ENCODE assay signal across 11 mouse cellular contexts in genomic region chr11:43484057-43484456, GRCm38 (mm10). TPM values are rescaled to one million over a fixed set of nuclear protein-coding genes. Genes with fewer than 3 reads are reported as not detected.
A peak's percentile ranks its signal among the peaks of the same experiment; 100 is the strongest.
DNase-seq lines count a peak whose midpoint lies in the region; ATAC-seq and TF ChIP-seq lines count a peak whose summit lies in the region.
"Had no signal": no experiment of that assay in that cellular context is flagged by ENCODE, and none has a peak within 500 bp of the region (broad histone marks: within the 10 kb centered on the region; RNA-seq: fewer than 3 reads in every experiment).

No protein-coding gene starts in this region.

- WGBS in hindbrain, embryonic 10.5 days = 78% methylated on average over 4 of the region's 4 CpGs
- WGBS in hindbrain, embryonic 11.5 days = 87% methylated on average over 4 of the region's 4 CpGs
- WGBS in lung, postnatal 0 days = 55% methylated on average over 4 of the region's 4 CpGs
- 76% methylated on average over 4 of the region's 4 CpGs for WGBS in heart, embryonic 14.5 days
- 61% methylated on average over 4 of the region's 4 CpGs for WGBS in small intestine, adult 2 months

- no peak for DNase-seq in hindbrain, embryonic 10.5 days (ENCODE audit: low spot score)
- DNase-seq in hindbrain, embryonic 11.5 days (ENCODE audit: low spot score) = no peak
- DNase-seq in lung, postnatal 10 days = peak; percentile 63
- no peak for DNase-seq in lung, postnatal 0 days (ENCODE audit: low spot score)
- DNase-seq: cerebellum, postnatal 36 days; liver, embryonic 13.5 days had no signal

- peaks cover 28% of the 10 kb centered on the region for H3K4me1 ChIP-seq in hindbrain, embryonic 10.5 days (replicated peaks)
- no peaks in the 10 kb centered on the region for H3K4me1 ChIP-seq in hindbrain, embryonic 11.5 days (replicated peaks; ENCODE audit: control insufficient read depth, insufficient read depth, low read length)
- peaks cover 8% of the 10 kb centered on the region; the same call in 1 of the 2 replicates for H3K4me1 ChIP-seq in lung, postnatal 0 days (ENCODE audit: insufficient read depth, low read depth, low read length)
- peaks cover 21 to 43% of the 10 kb centered on the region in 2 experiments for H3K4me1 ChIP-seq in heart, embryonic 14.5 days (ENCODE audit: control insufficient read depth in 2 of 2, insufficient read depth in 2 of 2, low read length in 2 of 2)
- no peaks in the 10 kb centered on the region for H3K4me1 ChIP-seq in small intestine, adult 2 months (ENCODE audit: control insufficient read depth, insufficient read depth, insufficient read length, low read length)

- no peak overlapping the region; the same call in 1 of the 2 replicates for H3K4me2 ChIP-seq in hindbrain, embryonic 11.5 days (replicated peaks; ENCODE audit: low read depth, low read length)
- no peak overlapping the region for H3K4me2 ChIP-seq in lung, postnatal 0 days (replicated peaks; ENCODE audit: low read depth, low read length)
- no peak overlapping the region for H3K4me2 ChIP-seq in heart, embryonic 14.5 days (ENCODE audit: low read length)
- H3K4me2 ChIP-seq: liver, embryonic 13.5 days had no signal

- H3K4me3 ChIP-seq in hindbrain, embryonic 10.5 days = no peak overlapping the region
- H3K4me3 ChIP-seq in hindbrain, embryonic 11.5 days (ENCODE audit: low read depth, low read length) = no peak overlapping the region
- no peak overlapping the region for H3K4me3 ChIP-seq in lung, postnatal 0 days (ENCODE audit: low read depth, low read length)
- H3K4me3 ChIP-seq in heart, embryonic 14.5 days (ENCODE audit: control insufficient read depth in 1 of 2, insufficient read depth in 1 of 2, low read depth in 1 of 2, low read length in 2 of 2) = no peak overlapping the region
- H3K4me3 ChIP-seq in small intestine, adult 2 months (ENCODE audit: low read depth, low read length) = no peak overlapping the region
- H3K4me3 ChIP-seq: liver, embryonic 13.5 days; myocyte had no signal

- H3K27me3 ChIP-seq in hindbrain, embryonic 10.5 days (ENCODE audit: insufficient read depth, poor library complexity, severe bottlenecking) = 0 out of 2 replicates have a peak, but pooled peaks cover 3% of the 10 kb centered on the region
- H3K27me3 ChIP-seq in hindbrain, embryonic 11.5 days (ENCODE audit: control insufficient read depth, insufficient read depth, low read length) = no peaks in the 10 kb centered on the region
- H3K27me3 ChIP-seq in lung, postnatal 0 days (replicated peaks; ENCODE audit: insufficient read depth, low read length) = no peaks in the 10 kb centered on the region
- no peaks in the 10 kb centered on the region for H3K27me3 ChIP-seq in heart, embryonic 14.5 days (ENCODE audit: control insufficient read depth, insufficient read depth, low read length)
- no peaks in the 10 kb centered on the region for H3K27me3 ChIP-seq in small intestine, adult 2 months (ENCODE audit: control insufficient read depth, insufficient read depth, low read length)
- H3K27me3 ChIP-seq: liver, embryonic 13.5 days had no signal

- TF ChIP-seq CTCF in lung, postnatal 0 days (IDR thresholded peaks at IDR 0.05) = no peak
- no peak for TF ChIP-seq CTCF in small intestine, adult 2 months (IDR thresholded peaks at IDR 0.05; ENCODE audit: extremely low read depth, insufficient read length, insufficient replicate concordance, low read depth, low read length)

- no peak for TF ChIP-seq EP300 in lung, postnatal 0 days (IDR thresholded peaks at IDR 0.05)

- 0 out of 2 replicates have a peak overlapping the region, but pooled peaks have one; percentile 45 for H3K27ac ChIP-seq in hindbrain, embryonic 10.5 days
- no peak overlapping the region for H3K27ac ChIP-seq in hindbrain, embryonic 11.5 days (ENCODE audit: low read depth, low read length)
- no peak overlapping the region for H3K27ac ChIP-seq in lung, postnatal 0 days (ENCODE audit: low read length)
- peak overlapping the region; percentile 61 to 80; a peak in 3 of 4 replicates for H3K27ac ChIP-seq in heart, embryonic 14.5 days (replicated peaks in 1 of 2; ENCODE audit: control insufficient read depth in 1 of 2, insufficient read depth in 1 of 2, low read depth in 2 of 2, low read length in 2 of 2)
- H3K27ac ChIP-seq in small intestine, adult 2 months (ENCODE audit: insufficient read depth, low read depth, low read length) = peak overlapping the region; percentile 16; the same call in 1 of the 2 replicates
- H3K27ac ChIP-seq: liver, embryonic 13.5 days had no signal

- H3K36me3 ChIP-seq in hindbrain, embryonic 10.5 days = no peaks in the 10 kb centered on the region
- H3K36me3 ChIP-seq in hindbrain, embryonic 11.5 days (ENCODE audit: control insufficient read depth, insufficient read depth, low read length) = no peaks in the 10 kb centered on the region
- no peaks in the 10 kb centered on the region for H3K36me3 ChIP-seq in lung, postnatal 0 days (ENCODE audit: insufficient read depth, low read length)
- H3K36me3 ChIP-seq in heart, embryonic 14.5 days (ENCODE audit: control insufficient read depth, insufficient read depth, low read length) = no peaks in the 10 kb centered on the region
- H3K36me3 ChIP-seq in small intestine, adult 2 months (ENCODE audit: control insufficient read depth, insufficient read depth, low read length) = no peaks in the 10 kb centered on the region
- H3K36me3 ChIP-seq: liver, embryonic 13.5 days had no signal

- TF ChIP-seq POLR2A in small intestine, adult 2 months (IDR thresholded peaks at IDR 0.05; ENCODE audit: low read depth, low read length) = no peak

- no peak overlapping the region for H3K9ac ChIP-seq in hindbrain, embryonic 11.5 days (ENCODE audit: low read depth, low read length)
- H3K9ac ChIP-seq in lung, postnatal 0 days (replicated peaks; ENCODE audit: low read depth) = no peak overlapping the region
- H3K9ac ChIP-seq in heart, embryonic 14.5 days (ENCODE audit: low read length) = no peak overlapping the region
- H3K9ac ChIP-seq: liver, embryonic 13.5 days had no signal

- no peaks in the 10 kb centered on the region for H3K9me3 ChIP-seq in hindbrain, embryonic 10.5 days
- no peaks in the 10 kb centered on the region for H3K9me3 ChIP-seq in hindbrain, embryonic 11.5 days (ENCODE audit: control insufficient read depth, low read length)
- H3K9me3 ChIP-seq in lung, postnatal 0 days (ENCODE audit: low read length) = no peaks in the 10 kb centered on the region
- H3K9me3 ChIP-seq in heart, embryonic 14.5 days (ENCODE audit: control insufficient read depth, low read length) = no peaks in the 10 kb centered on the region
- H3K9me3 ChIP-seq: liver, embryonic 13.5 days had no signal

- ATAC-seq in hindbrain, embryonic 11.5 days (ENCODE audit: low FRiP score) = no peak
- no peak for ATAC-seq in lung, postnatal 0 days
- ATAC-seq in heart, embryonic 14.5 days (ENCODE audit: insufficient number of reproducible peaks, insufficient read depth, low FRiP score, low read depth) = no peak
- ATAC-seq in frontal cortex, adult (ENCODE audit: low TSS enrichment) = no peak
- no peak for ATAC-seq in megakaryocyte, adult 5-6 weeks (ENCODE audit: poor library complexity, severe bottlenecking)

RNA-seq across cellular contexts. Expression of gene C1qtnf2, which starts 10.0 kb away (rescaled TPM):
- polyA plus RNA-seq in hindbrain, embryonic 10.5 days (2016; fragmentation: Nextera tagmentation; extraction: Ambion mirVana) = 1.1 and 1.3 TPM in 2 replicates
- polyA plus RNA-seq in hindbrain, embryonic 11.5 days (2014; fragmentation: Nextera tagmentation; extraction: Ambion mirVana) = 3.2 and 3.3 TPM in 2 replicates
- polyA plus RNA-seq in lung, postnatal 0 days (2015; fragmentation: Nextera tagmentation; extraction: Ambion mirVana) = 9.2 and 10.2 TPM in 2 replicates
- 4.7 and 5.3 TPM in 2 replicates for polyA plus RNA-seq in heart, embryonic 14.5 days (2014; fragmentation: Nextera tagmentation; extraction: Ambion mirVana)
- 2.9 and 5.9 TPM in 2 replicates for polyA plus RNA-seq in small intestine, adult 2 months (2012; rRNA removed)
- total RNA-seq in megakaryocyte, adult 5-6 weeks (2015) = not detected in 2 replicates
- total RNA-seq in megakaryocyte, adult 5-6 weeks (2017) = not detected in 2 replicates
- polyA plus RNA-seq: myocyte had no signal

RNA-seq across cellular contexts. Expression of gene Ccnjl, which starts 44.5 kb away (rescaled TPM):
- 37.4 and 45.5 TPM in 2 replicates for polyA plus RNA-seq in hindbrain, embryonic 10.5 days (2016; fragmentation: Nextera tagmentation; extraction: Ambion mirVana)
- polyA plus RNA-seq in hindbrain, embryonic 11.5 days (2014; fragmentation: Nextera tagmentation; extraction: Ambion mirVana) = 34.2 and 37.7 TPM in 2 replicates
- polyA plus RNA-seq in lung, postnatal 0 days (2015; fragmentation: Nextera tagmentation; extraction: Ambion mirVana) = 6.5 and 9.4 TPM in 2 replicates
- 20.3 and 21.1 TPM in 2 replicates for polyA plus RNA-seq in heart, embryonic 14.5 days (2014; fragmentation: Nextera tagmentation; extraction: Ambion mirVana)
- polyA plus RNA-seq in small intestine, adult 2 months (2012; rRNA removed) = 7.1 and 7.9 TPM in 2 replicates
- total RNA-seq in megakaryocyte, adult 5-6 weeks (2015) = not detected in 2 replicates
- not detected in 2 replicates for total RNA-seq in megakaryocyte, adult 5-6 weeks (2017)

RNA-seq across cellular contexts. Expression of gene Slu7, which starts 50.5 kb away (rescaled TPM):
- polyA plus RNA-seq in hindbrain, embryonic 10.5 days (2016; fragmentation: Nextera tagmentation; extraction: Ambion mirVana) = 53.5 and 54.6 TPM in 2 replicates
- 69.7 and 73.6 TPM in 2 replicates for polyA plus RNA-seq in hindbrain, embryonic 11.5 days (2014; fragmentation: Nextera tagmentation; extraction: Ambion mirVana)
- polyA plus RNA-seq in lung, postnatal 0 days (2015; fragmentation: Nextera tagmentation; extraction: Ambion mirVana) = 52.8 and 56.0 TPM in 2 replicates
- polyA plus RNA-seq in heart, embryonic 14.5 days (2014; fragmentation: Nextera tagmentation; extraction: Ambion mirVana) = 36.0 and 37.0 TPM in 2 replicates
- 0.71 and 2.3 TPM in 2 replicates for polyA plus RNA-seq in small intestine, adult 2 months (2012; rRNA removed)
- 25.9 and 36.3 TPM in 2 replicates for total RNA-seq in megakaryocyte, adult 5-6 weeks (2015)
- total RNA-seq in megakaryocyte, adult 5-6 weeks (2017) = 74.2 and 77.7 TPM in 2 replicates

RNA-seq across cellular contexts. Expression of gene Pttg1, which starts 58.0 kb away (rescaled TPM):
- polyA plus RNA-seq in hindbrain, embryonic 10.5 days (2016; fragmentation: Nextera tagmentation; extraction: Ambion mirVana) = 115 and 124 TPM in 2 replicates
- polyA plus RNA-seq in hindbrain, embryonic 11.5 days (2014; fragmentation: Nextera tagmentation; extraction: Ambion mirVana) = 92.8 and 99.4 TPM in 2 replicates
- 124 and 130 TPM in 2 replicates for polyA plus RNA-seq in lung, postnatal 0 days (2015; fragmentation: Nextera tagmentation; extraction: Ambion mirVana)
- 124 and 132 TPM in 2 replicates for polyA plus RNA-seq in heart, embryonic 14.5 days (2014; fragmentation: Nextera tagmentation; extraction: Ambion mirVana)
- polyA plus RNA-seq in small intestine, adult 2 months (2012; rRNA removed) = 6.7 and 7.5 TPM in 2 replicates
- total RNA-seq in megakaryocyte, adult 5-6 weeks (2015) = 49.1 and 49.6 TPM in 2 replicates
- total RNA-seq in megakaryocyte, adult 5-6 weeks (2017) = 40.5 and 44.4 TPM in 2 replicates

Comparison
In these comparisons a context has a peak if more than half of its experiments do, and no peak if none do; other contexts are left out.
1. H3K27ac ChIP-seq: peak in hindbrain, embryonic 10.5 days (single experiment), heart, embryonic 14.5 days (2 of 2) and small intestine, adult 2 months (single experiment); none in hindbrain, embryonic 11.5 days (single experiment) and lung, postnatal 0 days (single experiment).
2. RNA of gene Slu7, which starts 50.5 kb away (polyA plus RNA-seq): 69.7 to 73.6 TPM in hindbrain, embryonic 11.5 days, 52.8 to 56.0 TPM in lung, postnatal 0 days, 53.5 to 54.6 TPM in hindbrain, embryonic 10.5 days and 36.0 to 37.0 TPM in heart, embryonic 14.5 days; 0.71 to 2.3 TPM in small intestine, adult 2 months; every median in the first group is over 10 times any median in the second.